Mouse (Mus musculus) CD4-positive, CD25-positive, alpha-beta regulatory T cell (primary cell): ENCODE measurements around the gene Chst13. TPM values are rescaled to one million over a fixed set of nuclear protein-coding genes. Genes with fewer than 3 reads are reported as not detected.

Experiments used
- polyA plus RNA-seq: library from polyadenylated mRNA; unstranded; fragments of 100-300 nt; shearing (Covaris generic); gene quantifications from one replicate; pipeline ENCODE4 v1.2.1, GENCODE M21; 2017

Gene Chst13
- polyA plus RNA-seq: not detected

DNA sequence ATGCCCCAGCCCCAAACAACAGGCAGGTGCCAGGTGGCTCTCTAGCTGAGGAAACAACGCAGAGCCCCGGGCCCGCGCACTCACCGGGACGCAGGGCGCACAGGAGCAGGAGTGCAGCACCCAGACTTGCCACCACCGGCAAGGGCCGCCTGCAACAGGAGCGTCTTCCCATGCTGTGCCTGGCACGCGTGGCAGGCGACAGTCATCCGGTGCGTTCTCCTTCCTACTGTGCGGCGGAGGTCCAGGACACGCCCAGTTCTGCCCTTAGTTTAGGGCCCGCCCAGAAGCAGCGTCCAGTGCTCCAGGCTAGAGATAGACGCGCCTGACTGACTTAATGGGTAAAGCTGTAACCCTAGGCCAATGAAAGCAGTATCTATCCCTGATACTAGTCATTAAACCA, at the start of gene Chst13:
TSS of gene Chst13 (minus strand) at position 195 of the 400 bp plus-strand sequence.

DNA sequence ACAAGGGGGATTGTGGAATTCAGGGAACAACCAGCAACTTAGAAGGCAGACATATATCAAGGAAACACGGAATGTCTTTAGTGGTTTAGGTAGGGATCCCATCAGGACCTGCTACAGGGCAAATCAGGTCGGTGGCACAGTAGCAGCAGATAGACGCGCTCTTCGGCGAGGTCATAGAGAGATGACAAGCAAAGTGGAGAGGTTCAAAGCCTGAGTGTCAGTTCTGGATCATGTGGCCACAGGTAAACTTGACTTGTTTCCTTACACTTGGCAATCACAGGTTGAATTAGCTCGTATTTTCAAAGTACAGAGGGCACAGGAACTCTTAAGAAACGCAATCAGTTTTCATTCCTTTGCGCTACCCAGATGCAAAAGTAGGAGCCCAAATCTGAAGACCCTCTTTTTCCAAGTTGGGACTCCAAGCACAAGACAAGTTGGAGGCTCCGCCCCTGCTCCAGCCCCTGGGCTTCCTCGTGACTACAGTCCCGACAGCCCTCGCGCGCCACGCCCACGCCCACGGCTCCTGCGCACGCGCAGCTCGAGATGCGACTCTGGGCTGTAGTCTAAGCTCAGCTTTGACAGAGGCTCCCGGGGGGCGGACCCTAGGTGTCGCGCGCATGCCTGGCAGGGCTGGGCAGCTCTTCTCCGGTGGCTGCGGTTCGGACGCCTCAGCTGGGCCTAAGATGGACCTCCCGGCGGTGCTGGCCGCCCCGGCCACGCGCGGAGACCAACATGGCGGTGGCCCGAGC, 44.2 kb upstream of the Chst13 start, which contains the start of gene Zxdc:
TSS of gene Zxdc (plus strand) at position 517 of the 749 bp plus-strand sequence.

DNA sequence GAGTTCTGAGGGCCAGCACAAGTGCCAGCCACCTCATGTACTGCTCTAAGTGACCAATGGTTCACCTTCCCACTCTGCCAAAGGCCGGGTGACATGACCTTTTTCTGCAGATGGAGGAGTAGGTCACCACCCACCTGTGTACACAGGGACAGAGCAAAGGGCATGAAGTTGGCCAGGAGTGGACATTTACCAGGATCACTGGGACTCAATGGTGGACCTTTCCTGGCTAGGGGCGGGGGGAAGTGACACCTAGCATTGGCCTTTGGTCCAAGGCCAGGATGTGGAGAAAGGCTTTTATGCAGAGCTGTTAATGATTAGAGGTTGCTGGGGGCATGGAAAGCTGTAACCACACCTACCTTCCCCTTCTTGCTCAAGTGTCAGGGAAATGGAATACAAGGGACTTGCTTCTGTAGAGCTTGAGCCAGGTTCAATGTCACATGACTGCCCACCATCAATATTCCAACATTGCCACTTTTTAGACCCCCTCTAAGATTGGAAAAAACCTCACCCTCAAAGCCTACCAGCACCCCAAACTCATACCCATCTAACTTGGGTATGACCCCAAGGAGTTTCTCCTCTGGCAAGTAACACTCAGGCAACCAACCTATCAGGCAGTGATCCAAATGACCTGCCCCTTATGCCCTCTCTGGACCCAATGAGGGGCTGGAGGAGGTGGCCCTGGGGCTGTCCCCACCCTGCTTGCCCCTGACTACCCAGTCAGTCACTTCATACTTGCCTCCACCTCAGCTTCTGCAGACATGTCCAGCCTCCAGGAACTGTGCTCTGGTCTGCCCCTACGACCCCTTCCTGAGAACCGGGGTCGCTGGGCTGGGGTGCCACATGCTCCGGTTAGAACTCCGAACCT, 7.8 kb upstream of the Chst13 start, which contains the start of gene Uroc1:
TSS of gene Uroc1 (plus strand) at position 724 of the 865 bp plus-strand sequence.

DNA sequence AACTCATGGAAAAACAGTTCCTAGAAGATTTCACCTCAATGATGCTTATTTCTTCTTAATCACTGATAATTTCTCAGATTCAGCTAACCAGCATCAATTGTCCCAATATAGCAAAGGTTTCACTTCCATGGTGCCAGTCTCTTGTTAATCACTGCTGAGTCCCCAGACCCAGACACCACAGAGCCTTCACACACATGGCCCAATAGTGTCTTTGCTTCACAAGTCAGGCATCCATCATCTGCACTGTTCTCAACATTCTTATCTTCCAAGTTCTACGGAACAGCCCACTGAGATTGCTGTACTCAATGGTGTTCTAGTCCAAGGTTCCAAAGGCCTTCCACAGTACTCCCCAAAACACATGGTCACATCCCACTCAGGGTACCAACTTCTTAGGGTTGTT, 24.1 kb downstream of the Chst13 start, which contains the start of gene BC048671:
TSS of gene BC048671 (plus strand) at position 301 of the 400 bp plus-strand sequence.

Other genes with a start within 250 kb of the Chst13 start
- gene Vmn1r49, start 246.7 kb downstream of the Chst13 start, polyA plus RNA-seq: 0.06 TPM
- not detected for gene Vmn1r50, start 223.8 kb downstream of the Chst13 start, polyA plus RNA-seq
- not detected for gene Vmn1r51, start 202.6 kb downstream of the Chst13 start, polyA plus RNA-seq
- gene Vmn1r52, start 150.4 kb downstream of the Chst13 start, polyA plus RNA-seq: not detected
- not detected for gene V1ra8, start 122.4 kb downstream of the Chst13 start, polyA plus RNA-seq
- gene Vmn1r53, start 100.7 kb downstream of the Chst13 start, polyA plus RNA-seq: not detected
- not detected for gene Vmn1r54, start 78.9 kb downstream of the Chst13 start, polyA plus RNA-seq
- not detected for gene BC048671, start 24.0 kb downstream of the Chst13 start, polyA plus RNA-seq
- not detected for gene Uroc1, start 8.1 kb upstream of the Chst13 start, polyA plus RNA-seq
- gene Zxdc, start 44.3 kb upstream of the Chst13 start, polyA plus RNA-seq: 34.8 TPM
- gene Cfap100, start 103.6 kb upstream of the Chst13 start, polyA plus RNA-seq: 0.16 TPM
- gene Klf15, start 137.4 kb upstream of the Chst13 start, polyA plus RNA-seq: not detected
- gene Aldh1l1, start 161.2 kb upstream of the Chst13 start, polyA plus RNA-seq: 0.47 TPM